Mouse (Mus musculus) hindbrain, embryonic 15.5 days (tissue): ENCODE results near the gene Ms4a4d. TPM values are rescaled to one million over a fixed set of nuclear protein-coding genes. Genes with fewer than 3 reads are reported as not detected.

Source experiments
- ATAC-seq: fragments of 200-750 bp; cut with Nextera tagmentation; 2 replicates; pipeline ENCODE4 v1.8.0; 2017; ENCODE audit warnings: low read depth, moderate number of reproducible peaks, moderate TSS enrichment; ENCODE audit not compliant: low FRiP score
- H3K27ac ChIP-seq: fragments of 300-500 bp; sonication (generic); replicated peaks from 2 replicates; pipeline ENCODE4 v1.5.1; 2015; ENCODE audit warnings: mild to moderate bottlenecking, inconsistent platforms
- H3K27me3 ChIP-seq: fragments of 300-500 bp; sonication (generic); 2 replicates; pipeline ENCODE4 v1.6.1; 2015; ENCODE audit warnings: control low read depth, inconsistent platforms
- H3K36me3 ChIP-seq: fragments of 300-500 bp; sonication (generic); 2 replicates; pipeline ENCODE4 v1.6.1; 2015; ENCODE audit warnings: control low read depth, inconsistent platforms
- H3K4me1 ChIP-seq: fragments of 300-500 bp; sonication (generic); replicated peaks from 2 replicates; pipeline ENCODE4 v1.6.1; 2015; ENCODE audit warnings: control low read depth, inconsistent platforms
- H3K4me2 ChIP-seq: fragments of 300-500 bp; sonication (generic); 2 replicates; pipeline ENCODE4 v1.6.1; 2015; ENCODE audit warnings: moderate library complexity, mild to moderate bottlenecking, inconsistent platforms
- H3K4me3 ChIP-seq: fragments of 300-500 bp; sonication (generic); 2 replicates; pipeline ENCODE4 v1.5.1; 2015; ENCODE audit warnings: mild to moderate bottlenecking, inconsistent platforms
- H3K9ac ChIP-seq: fragments of 300-500 bp; sonication (generic); 2 replicates; pipeline ENCODE4 v1.6.1; 2015; ENCODE audit warnings: inconsistent platforms
- H3K9me3 ChIP-seq: fragments of 300-500 bp; sonication (generic); 2 replicates; pipeline ENCODE4 v1.6.1; 2016; ENCODE audit warnings: control low read depth, inconsistent platforms
- WGBS: fragments of 180-500 bp; shearing (Covaris S2); methylation state at CpG from one replicate; pipeline ENCODE4 v1.1.7; 2015; 5-methylcytosine and 5-hydroxymethylcytosine counted together
- polyA plus RNA-seq: library from polyadenylated mRNA; unstranded; fragments of >200 nt; fragmentation: Nextera tagmentation; extraction: Ambion mirVana; gene quantifications from 2 replicates; pipeline ENCODE4 v1.2.1, GENCODE M21; 2015

Ms4a4d gene
- polyA plus RNA-seq, 1 experiment from 2014 or later: not detected

DNA sequence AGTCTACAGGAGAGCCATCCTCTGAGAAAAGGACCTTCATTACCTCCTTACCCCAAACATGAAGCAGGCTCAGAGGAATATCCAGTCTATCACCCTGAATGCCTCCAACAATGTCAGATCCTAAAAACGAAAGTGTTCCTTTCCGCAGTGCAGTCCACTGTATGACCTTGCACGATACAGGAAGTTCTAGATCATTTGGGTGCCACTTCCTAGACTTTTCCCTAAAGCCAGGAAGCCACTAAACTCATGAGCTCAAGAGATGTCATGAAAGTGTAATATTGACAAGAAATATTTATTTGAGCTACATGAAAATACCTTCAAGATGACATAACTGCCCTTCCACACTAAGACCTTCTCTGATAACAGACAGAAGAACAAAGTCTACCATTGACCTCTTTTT lies 64.7 kb downstream of the Ms4a4d start:
- ATAC-seq: no peak
- WGBS: 88% methylated on average over 3 of the region's 3 CpGs

DNA sequence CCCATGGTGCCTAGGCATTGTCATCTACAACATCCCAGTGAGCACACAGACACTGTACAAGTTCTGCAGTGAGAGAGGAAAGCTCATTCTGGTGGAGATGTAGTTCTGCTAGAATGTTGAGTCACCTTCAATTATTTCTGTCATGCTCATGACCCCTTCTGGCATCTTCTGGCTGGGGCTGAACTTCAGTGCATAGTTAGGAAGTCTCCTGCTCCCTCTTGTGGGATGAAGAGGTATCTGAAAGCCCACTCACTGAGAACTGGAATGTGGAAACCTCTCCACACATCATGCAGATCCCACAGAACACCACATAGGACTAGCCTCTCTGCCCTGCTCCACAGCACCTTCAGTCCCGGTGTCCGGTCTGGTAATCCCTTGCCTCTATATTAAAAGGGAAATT lies 65.4 kb downstream of the Ms4a4d start:
- Histone ChIP-seq H3K27me3 (no peaks in the 10 kb centered on the region), H3K9ac (no peak overlapping the region), H3K9me3 (no peaks in the 10 kb centered on the region), H3K4me2 (no peak overlapping the region), H3K36me3 (no peaks in the 10 kb centered on the region), H3K4me3 (no peak overlapping the region), H3K4me1 (no peaks in the 10 kb centered on the region), H3K27ac (no peak overlapping the region)
- ATAC-seq: no peak
- WGBS: 96% methylated on average over 2 of the region's 2 CpGs

More for the DNA sequence above, 64.7 kb downstream of the Ms4a4d start:
- no peaks in the 10 kb centered on the region for H3K27me3 ChIP-seq
- H3K27ac ChIP-seq: no peak overlapping the region
- H3K4me1 ChIP-seq: no peaks in the 10 kb centered on the region
- no peaks in the 10 kb centered on the region for H3K9me3 ChIP-seq
- H3K4me3 ChIP-seq: no peak overlapping the region
- no peak overlapping the region for H3K9ac ChIP-seq
- no peak overlapping the region for H3K4me2 ChIP-seq
- no peaks in the 10 kb centered on the region for H3K36me3 ChIP-seq

DNA sequence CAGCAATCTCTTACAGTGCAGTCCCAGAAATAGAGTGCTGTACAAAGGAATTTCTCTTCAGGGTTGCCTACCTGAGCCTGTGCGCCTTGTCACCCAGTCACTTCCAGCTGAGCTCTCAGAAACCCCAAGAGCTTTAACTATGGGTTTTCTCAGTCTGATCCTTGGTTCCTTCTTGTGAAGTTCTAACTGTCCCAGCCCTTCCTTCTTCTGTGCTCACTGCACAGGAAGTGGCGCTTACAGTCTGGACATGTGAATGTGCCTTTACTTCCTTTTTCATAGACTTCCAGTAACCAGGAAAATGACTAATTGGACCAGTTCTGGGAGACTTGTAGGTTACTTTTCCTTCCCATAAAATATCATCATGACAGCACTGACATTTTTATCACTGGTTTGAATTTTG lies 68.0 kb downstream of the Ms4a4d start, which contains the start of gene Ms4a6d:
TSS of gene Ms4a6d (minus strand) at position 247 of the 400 bp plus-strand sequence.
- H3K27me3 ChIP-seq: no peaks in the 10 kb centered on the region
- H3K4me1 ChIP-seq: no peaks in the 10 kb centered on the region
- no peak within 1 kb of the TSS for H3K4me2 ChIP-seq
- WGBS: 95% methylated on average over 2 of the region's 2 CpGs
- H3K9ac ChIP-seq: no peak within 1 kb of the TSS
- H3K36me3 ChIP-seq: no peaks in the 10 kb centered on the region
- ATAC-seq: no peak
- H3K4me3 ChIP-seq: no peak within 1 kb of the TSS
- no peaks in the 10 kb centered on the region for H3K9me3 ChIP-seq
- no peak within 1 kb of the TSS for H3K27ac ChIP-seq

Other genes starting within 250 kb of the Ms4a4d start
- gene Ms4a14, start 222.3 kb upstream of the Ms4a4d start, polyA plus RNA-seq: 0.09 TPM in 1 of 2 replicates, not detected in the other
- 4.0 and 4.4 TPM in 2 replicates for gene Ms4a7, start 200.7 kb upstream of the Ms4a4d start, polyA plus RNA-seq
- 2.3 and 3.0 TPM in 2 replicates for gene Ms4a4a, start 161.3 kb upstream of the Ms4a4d start, polyA plus RNA-seq
- 2.1 TPM in 1 of 2 replicates, not detected in the other for gene Ms4a4c, start 132.0 kb upstream of the Ms4a4d start, polyA plus RNA-seq
- gene Ms4a4b, start 93.2 kb upstream of the Ms4a4d start, polyA plus RNA-seq: 0.09 TPM in 1 of 2 replicates, not detected in the other
- gene Ms4a6c, start 67.4 kb upstream of the Ms4a4d start, polyA plus RNA-seq: 1.6 and 4.5 TPM in 2 replicates
- 0.31 TPM in 1 of 2 replicates, not detected in the other for gene Gm8369, start 50.9 kb upstream of the Ms4a4d start, polyA plus RNA-seq
- gene Ms4a6b, start 20.3 kb upstream of the Ms4a4d start, polyA plus RNA-seq: 2.0 and 3.8 TPM in 2 replicates
- 2.6 and 3.0 TPM in 2 replicates for gene Ms4a6d, start 68.0 kb downstream of the Ms4a4d start, polyA plus RNA-seq
- 0.13 and 0.19 TPM in 2 replicates for gene Ms4a2, start 86.9 kb downstream of the Ms4a4d start, polyA plus RNA-seq
- gene Ms4a3, start 104.0 kb downstream of the Ms4a4d start, polyA plus RNA-seq: not detected in 2 replicates
- gene Oosp2, start 123.8 kb downstream of the Ms4a4d start, polyA plus RNA-seq: not detected in 2 replicates
- not detected in 2 replicates for gene Oosp1, start 154.3 kb downstream of the Ms4a4d start, polyA plus RNA-seq
- gene Oosp3, start 160.3 kb downstream of the Ms4a4d start, polyA plus RNA-seq: not detected in 2 replicates
- gene Gif, start 210.8 kb downstream of the Ms4a4d start, polyA plus RNA-seq: not detected in 2 replicates
- gene Mrpl16, start 233.6 kb downstream of the Ms4a4d start, polyA plus RNA-seq: 44.6 and 45.2 TPM in 2 replicates